Mouse (Mus musculus): ENCODE results near the gene Taok3.

- TF ChIP-seq CTCF (IDR thresholded peaks at IDR 0.05; ENCODE audit: low read depth) = no peak
- no peak for TF ChIP-seq EP300 (IDR thresholded peaks at IDR 0.05; ENCODE audit: low read depth)
Measured at GRCm38 (mm10) chr5:117153527-117154091, 33.7 kb downstream of the Taok3 start.
